Comparison of ENCODE assay signal across 15 mouse cellular contexts in the genomic region with DNA sequence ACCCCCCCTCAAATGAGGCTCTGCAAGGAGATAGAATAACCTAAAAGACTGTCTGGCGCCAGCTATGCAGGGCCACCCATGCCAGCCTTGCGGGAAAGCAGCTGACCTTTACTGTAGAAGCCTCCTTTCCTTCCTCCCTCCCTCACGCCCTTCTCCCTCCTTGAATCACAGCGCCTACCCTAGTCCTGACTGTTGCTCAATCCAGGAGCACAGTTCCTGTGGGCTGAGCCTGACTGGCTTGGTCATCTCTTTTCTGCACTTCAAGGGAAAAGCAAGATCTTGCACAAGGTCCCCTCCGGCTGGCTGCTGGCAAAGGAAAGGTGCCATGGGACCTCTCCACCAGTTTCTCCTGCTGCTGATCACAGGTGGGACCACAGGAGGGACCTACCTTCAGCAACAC. TPM values are rescaled to one million over a fixed set of nuclear protein-coding genes. Genes with fewer than 3 reads are reported as not detected.
A peak's percentile ranks its signal among the peaks of the same experiment; 100 is the strongest.
DNase-seq lines count a peak whose midpoint lies in the region; ATAC-seq and TF ChIP-seq lines count a peak whose summit lies in the region.
"Had no signal": no experiment of that assay in that cellular context is flagged by ENCODE, and none has a peak within 500 bp of the region (broad histone marks: within the 10 kb centered on the region; RNA-seq: fewer than 3 reads in every experiment).

A gene (plus strand): TSS at position 171 of the 400 bp plus-strand sequence.

- no peak for DNase-seq in frontal cortex, postnatal 36 days (ENCODE audit: low spot score in 2 of 2)
- peak; percentile 60 for DNase-seq in NIH3T3 (ENCODE audit: low read depth)
- peak; percentile 17 for DNase-seq in lung, postnatal 10 days
- DNase-seq in T-cell, adult 2 months (ENCODE audit: low spot score), result no peak
- no peak for DNase-seq in kidney, adult 11 months
- DNase-seq in cerebellum, postnatal 25 days, result no peak
- DNase-seq: B cell, adult 2 months; embryo, embryonic 11 days; gastrocnemius, postnatal 36 days; heart, postnatal 14 days; kidney, adult 18-20 months had no signal

- peak; percentile 29; the same call in 1 of the 2 replicates for ATAC-seq in frontal cortex, adult (ENCODE audit: low TSS enrichment)

- H3K4me1 ChIP-seq in cortical plate, adult 2 months (ENCODE audit: control insufficient read depth, insufficient read depth, low read length), result no peaks in the 10 kb centered on the region

- no peak within 1 kb of the TSS for H3K27ac ChIP-seq in cortical plate, adult 2 months (ENCODE audit: insufficient read depth, low read length)
- H3K27ac ChIP-seq: liver, embryonic 15.5 days; stomach, postnatal 0 days had no signal

- no peak for TF ChIP-seq CTCF in cortical plate, adult 2 months (IDR thresholded peaks at IDR 0.05; ENCODE audit: extremely low read depth, insufficient read depth, low read length)

- H3K4me3 ChIP-seq in cortical plate, adult 2 months (ENCODE audit: insufficient read depth, low read length), result no peak within 1 kb of the TSS
- H3K4me3 ChIP-seq: liver, embryonic 15.5 days had no signal

- TF ChIP-seq POLR2A in cortical plate, adult 2 months (IDR thresholded peaks at IDR 0.05; ENCODE audit: extremely low read depth, insufficient read depth, low read length), result no peak

RNA-seq across cellular contexts. Expression of the gene that starts here (rescaled TPM):
- 40.0 and 40.5 TPM in 2 replicates for polyA plus RNA-seq in cortical plate, adult 2 months (2012; rRNA removed)

Comparison
In these comparisons a context has a peak if more than half of its experiments do, and no peak if none do; other contexts are left out.
1. DNase-seq: peak in NIH3T3 (single experiment) and lung, postnatal 10 days (single experiment); none in frontal cortex, postnatal 36 days (0 of 2), T-cell, adult 2 months (single experiment), kidney, adult 11 months (single experiment) and cerebellum, postnatal 25 days (0 of 2).